Mouse (Mus musculus) urinary bladder, postnatal 4 days (tissue): ENCODE measurements around the gene Rab15.
A peak's percentile ranks its signal among the peaks of the same experiment; 100 is the strongest.
"Not testable (repeated sequence)": the region's sequence is repeated elsewhere in the genome, so short reads cannot be mapped to it uniquely, and the experiment has no call there.

ENCODE experiments used
- DNase-seq, 2 experiments: peaks; one replicate each; pipeline ENCODE4 v3.0.0; 2021 to 2022; ENCODE audit warnings: low spot score in 2 of 2

The Rab15 gene

DNA sequence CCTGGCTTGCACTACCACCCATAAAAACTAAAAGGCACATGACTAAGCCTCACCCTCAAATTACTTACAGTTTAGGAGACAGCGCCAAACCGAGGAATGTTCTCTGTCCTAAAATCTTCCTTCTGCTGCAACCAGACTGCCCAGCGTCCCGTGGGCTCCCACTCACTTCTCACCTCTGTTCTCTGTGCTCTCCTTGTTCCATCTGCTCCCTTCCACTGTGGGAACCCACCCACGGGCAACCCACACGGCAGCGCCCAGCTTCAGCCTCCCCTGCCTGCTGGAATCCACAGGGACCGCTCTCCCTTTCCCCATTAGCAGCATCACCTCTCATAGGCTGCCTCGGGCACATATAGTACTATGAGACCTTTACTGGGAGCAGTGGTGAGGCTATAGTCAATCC, 3.8 kb downstream of the Rab15 start:
- no peak for DNase-seq

DNA sequence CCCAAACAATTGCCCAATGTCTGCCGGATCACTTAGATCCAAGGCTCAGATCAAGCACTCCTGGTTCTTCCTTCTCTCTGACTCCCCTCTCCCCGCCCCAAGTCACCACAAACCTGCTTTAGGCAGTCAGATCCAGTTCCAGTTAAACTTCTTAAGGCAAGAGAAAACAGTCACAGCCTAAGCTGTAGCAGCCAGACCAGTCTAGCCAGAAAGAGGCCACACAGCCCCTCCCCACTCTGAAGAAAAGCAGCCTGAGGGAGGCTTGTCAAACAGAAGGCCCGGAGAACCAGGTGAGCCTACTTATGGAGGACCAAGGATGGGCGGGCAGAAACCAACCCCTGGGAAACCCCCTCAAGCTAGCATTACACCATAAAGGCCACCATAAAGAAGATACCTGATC, 4.6 kb downstream of the Rab15 start:
- DNase-seq: peak in 1 of 2 experiments; percentile 27

DNA sequence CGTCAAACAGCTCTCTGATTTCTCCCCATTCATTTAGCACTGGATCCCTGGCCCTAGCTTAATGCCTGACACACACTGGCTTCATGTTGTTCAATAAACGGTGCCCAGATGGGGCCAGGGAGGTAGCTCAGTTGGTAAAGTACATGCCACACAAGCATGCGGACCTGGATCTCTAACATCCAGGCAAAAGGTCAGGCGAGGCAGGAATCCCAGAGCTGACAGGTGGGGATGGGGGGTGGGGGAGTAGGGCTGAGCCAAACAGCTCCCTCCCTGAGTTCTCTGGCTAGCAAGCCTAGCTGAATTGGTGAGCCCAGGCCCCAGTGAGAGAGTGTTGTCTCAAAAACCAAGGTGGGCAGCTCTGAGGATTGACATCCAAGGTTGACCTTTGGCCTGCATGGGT, 5.5 kb downstream of the Rab15 start:
- no peak for DNase-seq

DNA sequence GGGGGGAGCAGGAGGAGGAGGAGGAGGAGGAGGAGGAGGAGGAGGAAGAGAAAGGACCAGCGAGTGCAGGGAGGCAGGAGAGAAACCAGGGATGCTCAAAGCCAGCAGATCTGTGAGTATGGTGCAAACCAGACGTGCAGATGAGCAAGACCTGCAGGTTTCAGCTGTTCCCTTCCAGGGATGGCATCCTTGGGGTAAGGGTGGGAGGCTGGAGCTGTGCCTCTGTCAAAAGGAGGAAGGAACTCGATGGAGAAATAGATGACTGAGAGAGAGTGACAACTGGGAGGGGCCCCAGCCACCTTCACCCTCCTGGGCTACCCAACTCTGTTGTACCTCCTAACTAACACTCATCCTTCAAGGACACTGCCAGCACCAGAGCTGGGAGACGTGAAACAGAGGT, 6.0 kb downstream of the Rab15 start:
- no peak for DNase-seq

DNA sequence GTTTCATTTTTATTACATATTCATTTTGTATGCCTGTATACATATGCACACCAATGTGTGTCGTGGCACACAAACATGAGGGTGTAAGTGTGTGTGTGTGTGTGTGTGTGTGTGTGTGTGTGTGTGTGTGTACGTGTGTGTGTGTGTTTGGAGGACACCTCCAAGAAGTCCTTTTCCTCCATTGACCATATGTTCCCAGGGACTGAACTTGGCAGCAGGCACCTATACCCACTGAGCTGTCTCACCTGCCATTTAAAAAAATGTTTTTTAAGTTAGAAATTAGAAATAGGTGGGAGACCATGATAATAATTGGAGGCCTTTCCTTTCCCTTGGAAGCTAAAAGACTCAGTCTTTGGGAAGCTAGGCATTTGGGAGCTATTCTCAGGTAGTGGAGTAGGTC, 8.6 kb downstream of the Rab15 start:
- no peak for DNase-seq

DNA sequence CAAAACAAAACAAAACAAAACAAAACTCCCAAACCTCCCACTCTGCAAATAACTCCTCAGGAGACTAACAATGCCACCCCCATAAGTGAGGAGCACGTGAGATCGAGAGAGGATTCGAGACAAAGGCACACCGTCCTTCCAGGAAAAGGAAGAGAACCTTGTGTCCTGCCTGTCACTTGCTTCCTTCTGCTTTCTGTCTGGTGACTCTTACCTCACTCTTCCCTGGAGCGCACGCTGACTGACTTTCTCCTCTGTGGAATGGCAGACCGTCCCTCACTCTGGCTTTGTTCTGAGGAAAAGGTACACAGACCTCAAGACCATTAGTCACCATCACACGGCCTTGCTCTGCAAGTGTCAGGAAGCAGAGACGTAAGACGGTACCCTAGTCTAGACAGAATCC, 9.2 kb downstream of the Rab15 start:
- DNase-seq: no peak

DNA sequence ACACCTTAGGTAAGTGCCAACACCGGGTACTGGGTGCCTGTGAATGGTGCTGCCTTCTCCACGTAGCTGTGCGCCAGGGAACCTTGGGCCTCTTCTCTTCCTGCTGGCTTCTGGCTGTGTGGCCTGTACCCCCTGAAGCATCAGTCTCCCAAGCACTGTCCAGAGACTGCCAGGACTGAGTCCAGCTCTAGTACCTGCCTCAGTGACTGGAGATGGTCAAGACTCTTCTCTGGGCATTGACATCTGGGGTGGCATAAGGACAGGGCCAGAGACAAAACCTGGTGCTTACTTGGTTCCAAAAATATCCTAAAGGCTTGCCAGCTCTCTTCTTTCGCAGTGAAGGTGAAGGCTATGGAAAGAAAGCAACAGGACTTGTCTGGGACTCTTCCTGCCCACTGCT, 11.7 kb downstream of the Rab15 start:
- no peak for DNase-seq

DNA sequence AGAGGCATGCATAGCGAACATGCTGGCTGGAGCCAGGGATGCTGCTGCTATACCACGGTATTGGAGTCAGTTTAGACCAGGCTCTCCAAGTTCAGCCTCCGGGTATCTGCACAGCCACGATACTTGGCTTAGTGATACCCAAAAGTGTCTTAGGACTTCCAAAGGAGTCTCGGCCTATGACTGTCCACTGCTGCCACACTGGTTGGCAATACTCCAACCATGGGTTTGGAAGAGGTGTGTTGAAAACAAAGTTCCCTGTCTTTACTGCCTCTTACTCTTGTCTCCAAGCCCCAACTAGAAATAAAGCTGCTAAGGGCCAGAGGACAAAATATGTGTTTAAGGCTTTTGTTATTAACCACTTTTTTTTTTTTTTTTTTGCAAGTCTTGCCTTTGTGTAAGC, 12.2 kb downstream of the Rab15 start:
- DNase-seq: no peak

DNA sequence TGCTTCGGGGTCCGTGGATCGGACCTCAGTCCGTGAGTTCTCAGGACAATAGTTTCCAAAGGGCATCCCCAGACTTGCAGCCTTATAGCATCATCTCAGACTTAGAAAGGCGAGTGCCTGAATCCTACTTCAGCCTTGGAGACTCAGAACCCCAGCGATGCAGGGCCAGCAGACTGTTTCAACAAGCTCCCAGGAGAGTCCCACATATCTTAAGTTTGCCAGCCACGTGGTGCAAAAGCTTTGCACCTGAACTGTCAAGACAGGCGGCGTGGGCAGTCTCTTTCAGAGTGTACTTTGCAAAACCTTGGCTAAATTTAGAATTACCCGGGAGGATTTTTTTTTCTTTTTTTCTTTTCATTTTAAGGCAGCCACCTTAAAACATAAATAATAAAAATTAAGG, 14.9 kb downstream of the Rab15 start:
- DNase-seq: no peak

DNA sequence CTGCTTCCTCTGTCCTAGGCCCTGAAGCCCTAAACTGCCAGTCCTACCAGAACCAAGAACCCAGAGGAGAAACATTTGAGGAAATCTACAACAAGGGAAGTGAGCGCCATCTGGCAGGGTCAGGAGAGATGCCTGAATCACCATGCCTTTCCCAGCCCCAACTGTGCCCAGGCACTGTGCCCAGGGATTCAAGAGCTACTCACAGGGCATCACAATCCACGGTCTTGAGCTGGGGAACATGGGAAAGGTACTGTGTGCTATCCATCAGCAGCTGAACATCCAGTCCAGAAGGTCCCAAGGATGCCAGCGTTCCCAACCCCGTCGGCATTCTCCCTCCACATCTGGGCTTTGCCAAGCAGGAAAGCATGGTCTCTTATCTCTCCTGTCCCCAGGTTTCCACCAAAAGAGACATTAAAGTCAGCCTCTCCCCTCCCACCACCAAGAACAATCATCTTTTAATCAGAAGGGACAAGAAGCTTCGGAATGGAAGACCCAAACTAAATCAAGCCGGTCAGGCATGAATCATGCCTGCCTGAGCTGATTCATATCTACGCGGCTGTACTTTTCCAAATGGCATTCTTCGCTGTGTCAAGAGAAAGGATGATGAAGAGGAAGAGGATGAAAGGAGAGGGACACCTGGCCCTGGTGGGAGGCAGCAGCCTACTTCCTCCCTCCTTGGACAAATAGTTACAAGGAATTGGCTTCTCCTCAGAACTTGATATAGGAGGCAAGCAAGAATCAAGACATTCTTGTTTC, 17.5 kb downstream of the Rab15 start:
- DNase-seq: no peak

DNA sequence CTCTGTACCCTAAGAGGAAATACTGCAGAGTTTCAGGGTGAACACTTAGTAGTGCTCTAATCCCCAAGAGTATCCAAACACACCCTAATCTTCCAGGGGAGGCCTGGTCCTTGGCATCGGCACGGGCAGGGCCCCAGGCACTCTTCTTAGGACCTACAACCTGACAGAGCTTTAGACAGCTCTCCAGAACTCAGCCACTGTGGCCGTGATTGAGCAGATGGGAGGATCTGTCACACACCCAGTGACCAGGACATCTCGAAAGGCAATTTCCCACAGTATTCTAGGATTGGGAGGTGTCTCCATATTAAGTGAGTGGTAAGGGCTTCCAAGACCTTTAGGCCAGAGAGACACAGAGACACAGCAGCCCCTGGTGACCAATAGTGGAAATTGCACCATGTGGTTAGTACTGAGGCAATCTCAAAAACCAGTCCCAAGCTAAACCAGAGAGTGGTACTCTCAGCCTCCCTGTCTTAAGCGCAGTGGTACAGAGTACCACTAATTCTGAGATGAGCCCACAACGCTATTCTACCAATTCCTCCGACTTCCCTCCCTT, 18.9 kb downstream of the Rab15 start:
- peak in 1 of 2 experiments; percentile 37 for DNase-seq

DNA sequence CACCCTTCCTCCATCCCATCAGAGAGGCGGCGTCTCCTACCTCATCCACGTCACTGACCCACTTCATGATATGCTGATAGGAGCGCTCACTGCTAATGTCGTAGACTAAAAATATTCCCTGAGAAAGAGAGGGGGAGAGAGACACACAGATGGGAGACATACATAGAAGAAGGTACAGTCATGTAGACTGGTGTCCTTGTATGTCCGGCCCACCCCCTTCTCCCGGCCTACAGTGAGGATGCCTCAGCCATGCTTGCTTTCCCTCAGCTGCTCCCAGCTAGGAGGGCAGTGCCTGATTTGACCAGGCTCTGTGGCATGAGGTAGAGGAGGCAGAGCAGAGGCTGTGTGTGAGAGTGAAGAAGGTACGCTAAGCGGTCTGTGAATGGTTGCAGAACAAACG, 19.7 kb downstream of the Rab15 start:
- DNase-seq: no peak

DNA sequence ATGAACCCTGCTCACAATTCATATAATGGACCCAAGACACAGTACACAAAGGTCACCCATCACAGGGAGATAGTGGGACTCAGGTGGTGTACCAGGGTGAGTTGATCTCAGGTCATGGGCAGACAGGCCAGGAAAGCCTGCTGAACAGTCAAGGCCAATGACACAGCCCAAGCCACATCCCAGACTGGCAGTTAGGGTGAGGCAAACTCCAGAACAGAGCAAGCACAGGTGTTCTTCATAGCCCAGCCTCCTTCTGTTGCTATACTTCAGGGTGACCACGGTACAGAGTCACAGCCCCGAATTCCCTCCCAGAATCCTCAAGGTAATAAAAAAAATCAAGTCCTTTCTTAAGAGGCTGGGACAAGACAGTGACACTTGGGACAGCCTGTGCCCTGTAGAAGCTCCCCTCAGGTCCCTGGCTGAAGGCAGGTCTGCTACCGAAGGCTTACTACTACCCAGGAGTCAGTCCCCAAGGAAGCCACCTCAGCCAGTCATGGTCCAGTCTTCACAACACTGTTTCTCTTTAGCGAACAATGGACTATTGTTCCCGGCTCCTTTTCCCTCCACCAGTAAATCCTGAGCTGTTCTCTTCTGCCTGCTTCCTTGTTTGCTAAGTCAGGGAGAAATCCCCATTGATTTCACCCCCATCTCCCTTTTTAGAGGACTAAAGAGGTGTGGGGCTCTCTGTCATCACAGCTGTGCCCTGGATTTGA, 24.5 kb downstream of the Rab15 start:
- no peak for DNase-seq

DNA sequence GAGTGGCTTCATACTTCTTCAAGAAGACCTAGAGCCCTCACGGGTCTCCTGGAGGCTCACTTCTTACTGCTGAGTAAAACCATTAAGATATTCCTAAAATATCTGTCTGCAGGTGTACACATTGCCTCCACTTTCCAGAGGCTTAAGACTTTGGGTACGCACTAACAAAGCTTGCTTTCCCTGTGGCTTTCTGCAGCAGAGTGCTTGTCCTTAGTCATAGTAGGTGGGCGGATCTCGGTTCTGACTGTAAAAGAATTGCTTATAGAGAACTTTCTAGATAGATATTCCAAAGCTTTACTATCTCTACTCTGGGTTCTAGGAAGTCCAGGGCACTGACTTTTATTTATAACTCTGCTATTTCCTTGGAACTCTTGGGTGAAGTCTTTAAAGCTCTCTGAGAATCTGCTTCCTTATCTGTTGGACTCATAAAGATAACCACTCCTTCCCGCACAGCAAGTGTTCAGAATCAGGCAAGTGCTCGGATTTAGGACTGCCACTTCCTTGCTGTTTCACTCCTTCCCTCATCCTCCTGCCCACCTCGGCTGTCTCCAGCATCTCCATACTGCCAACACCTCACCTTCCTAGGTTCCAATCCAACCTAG, 25.7 kb downstream of the Rab15 start:
- no peak for DNase-seq

DNA sequence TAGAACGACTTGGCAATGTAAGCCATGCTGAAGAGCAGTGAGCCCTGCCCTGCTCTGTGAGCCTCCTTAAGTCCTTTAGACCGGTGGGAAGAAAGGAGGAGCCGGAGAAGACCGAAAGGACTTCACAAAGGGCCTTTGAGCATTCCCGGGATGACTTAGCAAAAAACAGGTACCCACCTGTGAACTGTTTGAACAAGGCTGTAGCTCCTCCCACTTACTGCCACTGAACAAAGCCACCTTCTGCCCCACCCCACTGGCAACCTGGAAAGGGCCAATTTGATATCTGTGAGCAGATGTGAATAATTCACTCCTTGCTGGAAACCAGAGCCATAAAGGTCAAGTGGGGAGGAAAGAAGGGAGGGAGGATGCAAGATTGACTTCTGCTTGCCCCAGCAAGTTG, 27.4 kb downstream of the Rab15 start, which contains the start of gene Gpx2:
Gene Gpx2, minus strand, starts transcription at position 205 of the 400 bp plus-strand sequence.
- DNase-seq: no peak

DNA sequence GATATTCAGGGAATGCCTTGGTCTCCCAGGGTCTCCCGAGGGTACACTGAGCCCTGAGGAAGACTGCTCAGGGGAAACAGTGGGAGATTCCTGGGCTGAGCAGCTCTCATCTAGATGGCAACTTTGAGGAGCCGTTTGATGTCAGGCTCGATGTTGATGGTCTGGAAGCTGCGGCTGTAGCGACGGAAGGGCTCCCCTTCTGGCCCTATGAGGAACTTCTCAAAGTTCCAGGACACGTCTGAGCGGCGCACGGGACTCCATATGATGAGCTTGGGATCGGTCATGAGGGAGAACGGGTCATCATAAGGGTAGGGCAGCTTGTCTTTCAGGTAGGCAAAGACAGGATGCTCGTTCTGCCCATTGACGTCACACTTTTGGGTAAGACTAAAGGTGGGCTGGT, 30.2 kb downstream of the Rab15 start:
- DNase-seq: not testable (repeated sequence)

DNA sequence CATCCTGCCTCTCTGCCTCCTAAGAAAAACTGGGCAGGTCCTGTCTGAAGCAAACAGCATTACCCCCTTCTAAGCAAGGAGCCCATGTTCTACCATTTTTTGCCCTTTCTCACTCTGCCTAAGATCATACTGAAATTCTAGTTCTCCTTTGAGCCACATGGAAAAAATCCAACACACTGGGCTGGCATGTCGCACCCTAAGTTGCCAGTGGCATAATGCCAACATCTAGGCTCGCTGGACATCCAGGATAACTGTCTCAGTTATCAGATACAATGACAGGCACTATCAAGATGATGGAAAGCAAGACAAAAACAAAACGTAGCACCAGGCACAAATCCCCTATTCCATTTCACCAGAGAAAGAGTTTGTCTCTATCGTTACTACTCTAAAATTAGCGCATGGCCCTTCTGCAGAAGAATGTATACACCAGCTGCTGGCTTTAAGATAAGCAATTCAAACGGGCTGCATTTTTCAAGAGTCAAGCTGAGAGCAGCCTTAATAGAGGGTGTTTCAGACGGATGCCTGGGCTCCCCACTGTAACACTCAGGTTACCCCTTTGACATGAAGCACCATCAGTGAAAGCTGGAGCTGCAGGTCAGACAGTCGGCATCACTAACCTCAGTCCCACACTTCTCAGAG, 32.1 kb downstream of the Rab15 start:
- no peak for DNase-seq

DNA sequence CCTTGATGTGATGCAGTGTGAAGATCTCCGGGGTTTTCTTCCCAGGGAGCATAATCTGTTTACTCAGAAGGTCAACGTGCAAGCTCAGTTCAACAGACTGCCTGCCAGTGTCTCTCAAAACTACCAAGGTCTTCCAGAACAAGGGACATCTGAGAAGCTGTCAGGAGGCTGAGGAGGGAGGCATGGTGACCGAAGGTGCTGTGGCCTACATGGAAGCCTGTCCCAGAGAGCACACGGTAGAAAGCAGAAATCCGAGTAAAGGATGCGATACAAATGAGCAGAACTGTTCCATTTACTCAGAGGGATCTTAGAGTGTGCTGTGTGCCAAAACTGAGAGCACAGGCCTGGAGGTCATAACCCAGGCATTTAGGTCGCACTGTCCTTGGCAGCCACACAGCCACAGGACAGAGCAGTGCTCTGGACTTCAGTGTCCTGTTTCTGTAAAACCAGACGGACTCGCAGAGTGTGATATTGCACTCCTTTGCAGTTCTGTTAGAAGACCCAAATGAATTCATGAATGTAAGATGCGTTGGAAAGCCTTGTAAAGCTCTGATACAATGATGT, 38.6 kb downstream of the Rab15 start:
- DNase-seq: no peak

DNA sequence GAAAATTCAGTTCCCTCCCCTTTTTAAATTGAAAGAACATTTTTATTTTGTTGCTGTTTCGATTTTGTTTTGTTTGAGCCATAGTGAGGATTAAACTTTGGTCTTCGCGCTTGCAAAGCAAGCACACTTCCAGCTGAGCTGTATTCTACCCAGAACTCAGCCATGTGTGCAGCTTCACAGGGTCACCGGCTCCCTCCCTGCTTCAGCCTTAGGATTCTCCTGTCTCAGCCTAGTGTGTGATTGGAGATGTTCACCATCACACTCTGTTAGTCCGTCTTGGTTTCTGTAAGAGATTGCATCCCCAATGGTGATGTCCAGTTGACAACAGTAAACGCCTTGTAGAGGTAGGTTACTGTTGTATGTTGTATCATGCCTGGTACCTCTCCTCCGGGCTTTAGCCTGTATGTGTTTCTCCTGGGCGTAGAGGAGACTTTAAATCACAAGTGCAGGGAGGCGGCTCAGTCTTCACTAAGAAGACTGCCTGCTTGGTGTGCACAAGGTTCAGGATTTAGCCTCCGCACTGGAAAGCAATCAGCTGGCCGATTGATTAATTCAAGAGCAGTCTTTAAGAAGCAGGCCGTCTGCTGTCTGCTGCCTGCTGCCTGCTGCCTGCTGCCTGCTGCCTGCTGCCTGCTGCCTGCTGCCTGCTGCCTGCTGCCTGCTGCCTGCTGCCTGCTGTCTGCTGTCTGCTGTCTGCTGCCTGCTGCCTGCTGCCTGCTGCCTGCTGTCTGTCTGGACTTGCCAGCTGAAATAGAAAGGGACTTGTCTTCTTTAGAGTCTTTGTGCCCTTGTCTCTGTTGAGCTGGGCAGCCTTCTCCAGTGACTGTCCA, 41.9 kb downstream of the Rab15 start:
- no peak for DNase-seq

DNA sequence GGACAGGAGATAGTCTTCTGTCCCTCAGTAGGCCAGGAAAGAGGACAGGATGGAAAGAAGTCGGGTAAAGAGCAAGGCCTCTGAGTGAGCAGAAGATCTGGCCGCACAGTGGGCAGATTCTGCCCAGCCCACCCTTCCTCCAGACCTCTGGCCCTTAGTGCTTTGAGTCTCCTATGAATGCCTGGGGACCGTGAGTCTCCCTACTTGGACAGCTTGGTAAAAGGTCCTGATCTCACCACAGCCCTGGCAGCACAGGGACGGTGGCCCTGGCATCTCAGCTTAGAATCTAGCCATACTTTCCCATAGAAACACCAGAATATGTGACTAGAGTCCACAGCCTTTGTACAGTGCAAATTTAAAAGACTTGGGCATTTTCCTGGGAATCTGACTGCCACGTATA, 42.8 kb downstream of the Rab15 start:
- DNase-seq: peak in 1 of 2 experiments; percentile 55
